Mouse (Mus musculus) splenic B cell, adult 2 months (primary cell): ENCODE data around the gene Fktn.
"Not testable (repeated sequence)": the region's sequence is repeated elsewhere in the genome, so short reads cannot be mapped to it uniquely, and the experiment has no call there.

Experiments
- DNase-seq: peaks from one replicate; pipeline ENCODE4 v3.0.0-alpha.2; 2011; ENCODE audit warnings: low read depth, low spot score
- H3K27me3 ChIP-seq: 2 replicates; pipeline ENCODE4 v1.6.1; 2012; ENCODE audit warnings: mild to moderate bottlenecking, low read length, moderate library complexity, mixed read lengths; ENCODE audit not compliant: control insufficient read depth, poor library complexity, insufficient read depth, severe bottlenecking
- H3K36me3 ChIP-seq: 2 replicates; pipeline ENCODE4 v1.6.1; 2012; ENCODE audit warnings: mild to moderate bottlenecking, low read length, moderate library complexity, mixed read lengths; ENCODE audit not compliant: control insufficient read depth, poor library complexity, insufficient read depth, severe bottlenecking

The Fktn gene

DNA sequence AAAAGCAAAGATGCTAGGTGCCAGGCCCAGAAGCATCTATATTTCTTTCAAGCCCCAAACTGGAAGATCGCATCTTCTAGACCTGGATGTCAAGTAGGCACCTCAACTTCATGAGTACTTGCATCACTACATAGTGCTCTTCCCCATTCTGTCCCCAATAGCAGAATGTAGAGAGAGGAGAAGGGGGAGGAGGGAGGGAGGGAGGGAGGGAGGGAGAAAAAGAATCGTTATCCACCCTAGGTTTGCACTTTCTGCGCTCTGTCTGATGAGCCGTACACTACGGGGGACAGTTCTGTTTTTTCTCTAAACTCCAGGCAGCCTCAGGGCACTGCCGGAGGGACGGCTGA lies at the start of gene Fktn:
Gene Fktn, plus strand, starts transcription at position 295 of the 347 bp plus-strand sequence.
- H3K36me3 ChIP-seq, result no peaks in the 10 kb centered on the region
- no peak for DNase-seq
- H3K27me3 ChIP-seq, result no peaks in the 10 kb centered on the region

DNA sequence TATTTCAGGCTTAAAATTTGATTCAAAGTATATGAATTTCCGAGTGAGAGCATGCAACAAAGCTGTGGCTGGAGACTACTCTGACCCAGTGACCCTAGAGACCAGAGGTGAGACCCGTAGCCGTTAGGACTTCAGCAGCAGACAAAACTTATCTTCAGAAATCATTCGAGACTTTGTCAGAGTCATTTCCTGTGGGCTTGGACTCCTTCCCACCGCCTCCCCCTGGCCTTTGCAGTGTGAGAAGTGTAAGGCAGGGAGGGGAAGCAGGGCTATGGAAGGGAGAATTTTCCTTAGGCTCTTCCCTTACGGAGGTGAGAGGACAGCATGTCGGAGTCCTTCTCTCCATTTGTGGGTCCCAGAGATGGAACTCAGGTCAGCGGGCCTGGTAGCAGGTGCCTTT lies 31.7 kb upstream of the Fktn start:
- Histone ChIP-seq H3K36me3 (no peaks in the 10 kb centered on the region), H3K27me3 (no peaks in the 10 kb centered on the region)
- DNase-seq, result no peak

DNA sequence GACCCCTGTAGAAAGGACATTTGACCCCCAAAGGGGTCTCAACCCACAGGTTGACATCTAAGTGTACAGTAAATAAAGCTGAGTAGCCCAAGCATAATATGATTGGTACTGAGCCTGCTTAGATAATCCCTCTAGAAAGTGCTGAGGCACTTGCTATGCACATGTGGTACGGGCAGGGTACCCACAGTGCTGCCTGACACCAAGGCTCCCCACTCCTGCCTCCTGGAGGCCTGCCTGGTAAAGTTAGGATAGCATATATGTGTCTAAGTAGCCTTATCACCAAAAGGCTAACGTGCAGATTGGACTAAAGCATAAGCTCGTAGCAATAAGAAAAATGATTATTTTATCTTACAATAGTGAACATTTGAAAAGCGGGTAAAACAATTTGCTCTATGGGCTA lies 24.8 kb upstream of the Fktn start:
- Histone ChIP-seq H3K27me3 (no peaks in the 10 kb centered on the region), H3K36me3 (no peaks in the 10 kb centered on the region)
- DNase-seq, result no peak

DNA sequence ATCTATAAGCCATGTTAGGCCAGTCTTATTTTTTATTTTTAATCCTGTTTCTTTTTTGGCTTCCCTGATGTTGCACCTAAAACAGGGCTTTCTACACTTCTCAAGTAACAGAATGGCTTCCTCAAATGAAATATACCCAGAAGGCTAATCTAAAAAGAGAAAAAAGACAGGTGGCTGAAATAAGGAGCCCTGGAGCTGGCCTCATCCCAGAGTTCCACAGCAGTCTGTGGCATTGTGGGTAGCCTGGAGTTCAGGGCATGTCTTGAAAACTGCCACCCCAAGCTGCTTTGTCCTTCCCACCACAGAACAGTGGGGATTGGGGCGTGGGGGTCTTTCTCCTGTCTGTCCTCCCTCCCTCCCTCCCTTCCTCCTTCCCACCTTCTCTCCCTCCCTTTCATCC lies 22.4 kb upstream of the Fktn start:
- no peak for DNase-seq
- no peaks in the 10 kb centered on the region for H3K36me3 ChIP-seq
- no peaks in the 10 kb centered on the region for H3K27me3 ChIP-seq

DNA sequence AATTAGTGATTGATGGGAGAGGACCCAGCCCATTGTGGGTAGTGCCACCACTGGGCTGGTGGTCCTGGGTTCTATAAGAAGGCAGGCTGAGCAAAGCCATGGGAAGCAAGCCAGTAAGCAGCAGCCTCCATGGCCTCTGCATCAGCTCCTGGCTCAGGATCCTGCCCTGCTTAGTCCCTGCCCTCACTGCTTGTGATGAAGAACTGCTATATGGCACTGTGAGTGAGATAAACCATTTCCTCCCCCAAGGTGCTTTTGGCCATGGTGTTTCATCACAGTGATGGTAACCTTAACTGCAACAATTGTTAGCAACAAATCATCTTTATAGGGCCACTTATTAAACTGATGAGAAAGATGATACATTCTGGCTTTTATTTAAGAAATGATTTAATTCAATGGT lies 4.6 kb upstream of the Fktn start:
- not testable (repeated sequence) for H3K36me3 ChIP-seq, DNase-seq, H3K27me3 ChIP-seq

DNA sequence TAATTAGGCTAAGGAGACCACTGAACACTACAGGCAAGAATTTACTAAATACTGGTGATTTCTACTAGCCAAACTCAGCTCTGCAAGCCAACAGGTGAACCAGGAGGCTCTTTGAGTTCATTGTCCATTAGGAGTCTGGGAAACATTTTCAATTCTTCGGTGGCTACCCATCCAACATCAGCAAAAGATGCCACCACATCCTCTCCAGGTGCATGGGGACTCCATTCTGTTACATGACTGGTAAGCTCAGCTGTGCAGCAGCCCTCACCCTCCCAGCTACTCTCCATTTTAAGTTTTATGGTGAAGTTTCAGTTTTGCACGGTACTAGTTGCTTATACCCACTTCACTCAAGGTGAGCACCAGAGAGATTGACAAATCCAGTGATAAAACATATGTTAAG lies 3.8 kb upstream of the Fktn start:
- Histone ChIP-seq H3K36me3 (no peaks in the 10 kb centered on the region), H3K27me3 (no peaks in the 10 kb centered on the region)
- DNase-seq, result no peak

DNA sequence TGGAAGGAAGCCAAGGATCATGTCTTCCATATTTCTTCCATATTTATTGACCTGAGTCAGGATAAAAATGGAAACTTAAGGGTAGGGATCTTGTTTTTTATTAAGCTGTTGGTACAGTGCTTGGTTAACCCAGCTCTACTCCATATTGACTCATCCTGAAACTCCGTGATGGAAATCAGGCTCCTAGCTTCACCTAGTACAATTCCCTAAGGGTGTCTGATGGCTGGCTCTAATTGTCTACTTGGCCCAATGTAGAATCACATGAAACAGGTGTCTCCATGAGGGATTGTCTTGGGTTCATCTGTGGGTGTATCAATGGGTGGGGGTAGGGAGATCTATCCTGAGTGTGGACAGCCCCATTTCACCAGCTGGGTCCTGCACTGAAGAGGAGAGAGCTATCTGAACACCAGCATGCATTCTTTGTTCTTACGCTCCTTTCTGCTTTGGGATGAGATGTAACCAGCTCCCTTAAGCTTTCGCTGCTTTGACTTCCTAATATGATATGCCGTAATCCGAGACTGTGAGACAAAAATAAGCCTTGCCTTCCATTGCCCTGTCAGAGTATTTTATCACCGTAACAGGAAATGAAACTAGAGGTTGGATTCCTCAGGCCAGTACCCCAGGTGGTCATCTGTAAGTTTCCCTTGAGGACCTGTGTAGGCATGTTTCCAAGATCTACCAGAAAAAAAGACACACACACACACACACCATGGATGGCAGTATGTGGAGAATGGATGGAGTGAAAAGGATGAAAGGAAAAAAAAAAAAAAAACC lies 3.1 kb upstream of the Fktn start:
- no peak for DNase-seq
- no peaks in the 10 kb centered on the region for H3K27me3 ChIP-seq
- no peaks in the 10 kb centered on the region for H3K36me3 ChIP-seq

DNA sequence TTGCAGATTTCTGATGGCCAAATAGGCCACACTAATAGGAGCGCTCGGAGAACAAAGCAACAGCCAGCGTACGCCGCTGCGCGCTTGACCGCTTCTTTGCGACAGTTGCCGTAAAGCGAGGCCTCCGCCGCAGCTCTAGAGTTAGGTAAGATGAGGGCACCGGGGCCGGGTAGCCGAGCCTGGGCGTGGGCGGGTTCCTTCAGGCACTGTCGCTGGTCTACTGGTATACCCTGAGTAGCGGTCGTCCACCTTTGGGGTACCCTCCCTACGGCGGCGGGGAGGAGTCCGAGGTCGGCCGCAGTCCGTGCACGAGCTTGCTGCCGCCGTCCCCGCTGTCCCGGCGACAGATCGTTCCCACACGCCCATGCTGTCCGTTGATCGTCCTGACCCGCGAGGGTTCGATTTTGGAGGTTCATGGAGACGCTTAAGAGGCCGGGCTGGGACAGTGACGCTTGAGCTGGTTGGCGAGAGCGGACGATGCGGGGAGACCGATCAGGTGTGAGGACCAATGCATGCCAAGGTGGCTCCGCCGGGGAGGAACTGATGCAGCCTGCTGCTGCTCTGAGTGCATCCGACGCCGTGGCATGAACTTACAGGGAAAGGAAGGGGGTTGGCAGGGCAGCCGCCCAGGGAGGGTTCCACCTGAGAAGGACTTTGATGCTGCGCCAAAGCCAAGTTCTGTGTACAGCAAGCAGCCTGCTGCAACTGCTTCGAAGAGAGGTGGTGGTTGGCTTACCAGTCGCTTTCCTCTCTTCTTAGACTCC lies 435 bp downstream of the Fktn start:
- DNase-seq, result peak; percentile 94
- no peaks in the 10 kb centered on the region for H3K36me3 ChIP-seq
- H3K27me3 ChIP-seq, result no peaks in the 10 kb centered on the region

DNA sequence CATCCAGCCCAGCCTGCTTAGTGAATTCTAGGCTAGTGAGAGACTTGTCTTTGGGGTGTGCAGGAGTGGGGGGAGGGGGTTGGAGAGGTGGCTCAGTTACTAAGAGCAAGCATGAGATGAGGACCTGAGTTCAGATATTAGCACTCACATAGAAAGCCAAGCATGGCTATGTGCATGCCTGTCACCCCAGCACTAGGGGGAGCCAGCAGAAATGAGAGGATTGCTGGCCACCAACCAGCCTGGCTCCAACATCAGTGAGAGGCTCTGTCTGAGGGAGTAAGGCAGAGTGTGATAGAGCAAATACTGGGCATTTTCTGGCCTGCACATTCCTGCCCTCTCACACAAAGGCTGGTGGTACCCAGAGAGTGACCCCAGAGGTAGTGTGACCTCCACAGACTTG lies 2.2 kb downstream of the Fktn start:
- H3K36me3 ChIP-seq, result no peaks in the 10 kb centered on the region
- DNase-seq, result peak; percentile 42
- H3K27me3 ChIP-seq, result no peaks in the 10 kb centered on the region

DNA sequence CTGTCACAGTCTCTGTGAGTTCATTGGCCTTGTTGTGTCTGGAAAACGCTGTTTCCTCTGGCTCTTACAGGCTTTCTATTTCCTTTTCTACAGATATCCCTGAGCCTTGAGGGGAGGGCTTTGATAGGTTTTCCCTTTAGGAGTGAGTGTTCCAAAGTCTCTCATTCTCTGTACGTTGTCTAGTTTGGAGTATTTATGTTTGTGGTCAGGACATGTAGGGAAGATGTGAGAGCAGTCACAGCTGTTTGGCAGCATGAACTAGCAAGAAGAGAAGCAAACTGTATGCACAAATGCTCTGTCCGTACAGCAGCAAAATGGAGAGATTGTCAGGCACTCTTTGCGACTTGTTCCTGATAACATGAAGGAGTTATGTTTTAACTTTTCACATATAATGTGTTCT lies 3.7 kb downstream of the Fktn start:
- DNase-seq, result no peak
- no peaks in the 10 kb centered on the region for H3K27me3 ChIP-seq
- H3K36me3 ChIP-seq, result no peaks in the 10 kb centered on the region

DNA sequence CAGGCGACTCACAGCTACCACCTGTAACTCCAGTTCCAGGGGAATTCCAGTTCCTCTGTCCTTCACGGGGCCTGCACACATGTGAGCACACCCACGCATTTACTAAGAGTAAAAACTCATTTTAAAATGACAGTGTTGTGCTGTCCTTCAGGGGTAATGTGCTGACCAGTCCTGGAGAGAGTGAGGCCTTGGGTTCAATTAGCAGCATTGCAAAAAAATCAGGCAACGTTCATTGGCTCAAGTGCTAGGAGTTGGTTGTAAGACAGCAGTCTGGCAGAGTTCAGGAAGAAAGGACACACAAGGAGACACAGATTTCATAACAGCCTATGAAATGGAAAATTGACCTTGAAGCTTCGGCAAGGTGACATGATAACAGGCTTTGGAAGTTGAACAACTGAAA lies 4.5 kb downstream of the Fktn start:
- no peak for DNase-seq
- Histone ChIP-seq H3K27me3 (no peaks in the 10 kb centered on the region), H3K36me3 (no peaks in the 10 kb centered on the region)

DNA sequence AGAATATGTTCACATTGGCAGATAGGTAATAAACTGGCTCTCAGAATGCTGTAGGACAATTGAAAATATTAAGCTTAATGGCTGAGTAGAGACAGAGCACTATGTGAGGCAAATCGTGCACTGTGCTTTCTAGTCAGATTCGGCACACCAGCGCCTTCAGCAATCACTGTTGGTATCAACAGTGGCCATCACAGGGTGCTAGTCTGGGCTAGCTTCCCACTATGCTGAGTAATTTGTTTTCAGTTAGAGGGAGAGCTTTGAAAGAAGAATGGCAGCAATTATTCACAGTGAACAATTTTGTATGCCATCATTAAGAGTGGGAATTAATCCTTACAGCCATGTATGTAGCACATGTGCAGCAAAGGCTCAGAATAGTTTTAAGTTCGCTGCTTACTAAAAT lies 8.7 kb downstream of the Fktn start:
- DNase-seq, result no peak

DNA sequence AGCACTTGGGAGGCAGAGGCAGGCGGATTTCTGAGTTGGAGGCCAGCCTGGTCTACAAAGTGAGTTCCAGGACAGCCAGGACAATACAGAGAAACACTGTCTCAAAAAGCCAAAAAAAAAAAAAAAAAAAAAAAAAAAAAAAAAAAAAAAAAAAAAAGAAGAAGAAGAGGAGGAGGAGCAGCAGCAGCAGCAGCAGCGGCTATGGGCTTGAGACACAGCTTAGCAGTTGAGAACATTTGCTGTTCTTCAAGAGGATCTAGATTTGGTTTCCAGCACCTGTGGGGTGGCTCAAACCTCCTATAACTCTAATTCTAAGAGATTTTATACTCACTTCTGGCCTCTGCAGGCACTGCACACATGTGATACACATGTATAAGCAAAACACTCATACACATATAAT lies 12.3 kb downstream of the Fktn start:
- not testable (repeated sequence) for DNase-seq, H3K27me3 ChIP-seq, H3K36me3 ChIP-seq

More for the DNA sequence above, 8.7 kb downstream of the Fktn start:
- H3K36me3 ChIP-seq, result no peaks in the 10 kb centered on the region
- no peaks in the 10 kb centered on the region for H3K27me3 ChIP-seq

DNA sequence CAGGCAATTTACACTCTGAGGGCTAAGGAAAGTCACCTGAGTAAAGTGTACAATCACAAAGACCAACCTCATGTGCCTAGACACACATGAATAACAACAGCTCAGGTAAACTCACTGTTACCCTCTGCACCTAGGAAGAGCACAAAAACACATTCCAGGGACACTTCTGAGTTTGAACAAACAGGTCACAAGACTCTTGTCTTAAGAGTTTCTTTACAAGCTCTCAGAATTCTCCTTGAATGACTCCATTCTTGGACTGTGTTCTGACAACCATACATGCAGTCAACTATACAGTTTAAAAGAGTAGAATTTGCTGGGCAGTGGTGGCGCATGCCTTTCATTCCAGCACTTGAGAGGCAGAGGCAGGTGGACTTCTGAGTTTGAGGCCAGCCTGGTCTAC lies 14.3 kb downstream of the Fktn start:
- DNase-seq, result no peak
- H3K27me3 ChIP-seq, result no peaks in the 10 kb centered on the region
- peaks cover 3% of the 10 kb centered on the region; the same call in 1 of the 2 replicates for H3K36me3 ChIP-seq

DNA sequence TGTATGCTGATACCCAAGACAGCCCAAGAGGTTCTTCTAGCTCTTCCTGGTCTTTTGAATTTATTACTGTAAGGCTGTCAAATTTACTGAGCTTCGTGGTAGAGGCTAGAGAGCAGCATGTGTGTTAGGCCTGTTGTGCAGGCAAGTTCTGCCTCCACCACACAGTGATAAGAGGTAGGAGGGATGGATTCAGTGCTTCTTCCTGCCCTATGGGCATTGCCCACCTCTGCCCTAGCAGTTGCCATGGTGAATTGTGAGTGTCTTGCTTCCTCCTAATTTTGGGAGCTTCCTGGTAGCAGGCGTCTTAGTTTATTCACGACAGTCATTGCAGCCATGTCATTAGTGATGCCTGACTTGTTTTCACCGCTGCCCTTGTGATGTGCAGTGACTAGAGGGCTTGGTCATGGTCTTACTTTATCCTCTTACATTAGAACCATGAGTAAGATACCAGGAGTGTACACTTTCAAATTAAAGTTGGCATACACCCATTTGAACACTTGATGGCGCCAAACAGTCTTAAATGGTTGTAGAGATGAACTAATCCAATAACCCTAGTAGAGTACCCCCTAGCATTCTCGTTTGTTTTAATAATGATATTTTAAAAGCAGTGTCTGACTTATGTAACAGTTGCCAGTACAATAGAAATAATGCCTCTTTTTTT lies 25.3 kb downstream of the Fktn start:
- H3K27me3 ChIP-seq, result no peaks in the 10 kb centered on the region
- DNase-seq, result peak; percentile 69

More for the DNA sequence above, 25.3 kb downstream of the Fktn start:
- H3K36me3 ChIP-seq, result no peaks in the 10 kb centered on the region
